Mouse (Mus musculus): ENCODE measurements around the gene Enox1. TPM values are rescaled to one million over a fixed set of nuclear protein-coding genes. Genes with fewer than 3 reads are reported as not detected.
A peak's percentile ranks its signal among the peaks of the same experiment; 100 is the strongest.

Enox1 gene
- total RNA-seq, 2 experiments from 2014 or later: 36.4 to 62.3 TPM

GRCm38 (mm10) chr14:77584426-77584825, 427.9 kb downstream of the Enox1 start:
- intact Hi-C loops (cut with DNase I): loop anchor here (5.0 kb wide), 1 partner anchor 427 kb away; the partner anchor contains the start of gene Enox1
- no peak for DNase-seq (ENCODE audit: low spot score in 2 of 2)

GRCm38 (mm10) chr14:77585031-77585800, 428.7 kb downstream of the Enox1 start:
- DNase-seq (ENCODE audit: low spot score in 2 of 2): no peak
- intact Hi-C loops (cut with DNase I): no loop called here

GRCm38 (mm10) chr14:77586033-77586432, 429.5 kb downstream of the Enox1 start:
- no peak for DNase-seq (ENCODE audit: low spot score in 2 of 2)
- intact Hi-C loops (cut with DNase I): no loop called here

- intact Hi-C loops (cut with DNase I): no loop called here
- no peak for DNase-seq (ENCODE audit: low spot score in 2 of 2)
Observed at GRCm38 (mm10) chr14:77587182-77587581, 430.6 kb downstream of the Enox1 start.

GRCm38 (mm10) chr14:77593136-77593838, 436.7 kb downstream of the Enox1 start:
- intact Hi-C loops (cut with DNase I): no loop called here

GRCm38 (mm10) chr14:77596216-77597175, 439.9 kb downstream of the Enox1 start:
- intact Hi-C loops (cut with DNase I): no loop called here
- DNase-seq (ENCODE audit: low spot score in 2 of 2): no peak

More at GRCm38 (mm10) chr14:77593136-77593838, 436.7 kb downstream of the Enox1 start:
- DNase-seq (ENCODE audit: low spot score in 2 of 2): no peak

- intact Hi-C loops (cut with DNase I): no loop called here
- DNase-seq (ENCODE audit: low spot score in 2 of 2): no peak
Observed at GRCm38 (mm10) chr14:77599016-77599704, 442.6 kb downstream of the Enox1 start.

- intact Hi-C loops (cut with DNase I): no loop called here
- DNase-seq (ENCODE audit: low spot score in 2 of 2): no peak
Observed at GRCm38 (mm10) chr14:77600773-77601172, 444.2 kb downstream of the Enox1 start.

GRCm38 (mm10) chr14:77601446-77601845, 444.9 kb downstream of the Enox1 start:
- no peak for DNase-seq (ENCODE audit: low spot score in 2 of 2)
- intact Hi-C loops (cut with DNase I): no loop called here

- intact Hi-C loops (cut with DNase I): no loop called here
- DNase-seq (ENCODE audit: low spot score in 2 of 2): peak; percentile 46 to 56
Observed at GRCm38 (mm10) chr14:77608182-77608839, 451.7 kb downstream of the Enox1 start.

- intact Hi-C loops (cut with DNase I): no loop called here
- DNase-seq (ENCODE audit: low spot score in 2 of 2): no peak
Observed at GRCm38 (mm10) chr14:77615201-77615600, 458.6 kb downstream of the Enox1 start.

- intact Hi-C loops (cut with DNase I): no loop called here
- no peak for DNase-seq (ENCODE audit: low spot score in 2 of 2)
Observed at GRCm38 (mm10) chr14:77617250-77617649, 460.7 kb downstream of the Enox1 start.

- intact Hi-C loops (cut with DNase I): no loop called here
- no peak for DNase-seq (ENCODE audit: low spot score in 2 of 2)
Observed at GRCm38 (mm10) chr14:77618131-77618805, 461.7 kb downstream of the Enox1 start.

- intact Hi-C loops (cut with DNase I): loop anchor here (5.0 to 10.0 kb wide), 2 partner anchors 44 to 467 kb away; partner anchors contain the start of gene Enox1
- DNase-seq (ENCODE audit: low spot score in 2 of 2): peak in 1 of 2 experiments; percentile 36
Observed at GRCm38 (mm10) chr14:77621473-77622264, 465.1 kb downstream of the Enox1 start.

GRCm38 (mm10) chr14:77626557-77627507, 470.3 kb downstream of the Enox1 start:
- intact Hi-C loops (cut with DNase I): loop anchor here (10.0 kb wide), 1 partner anchor 472 kb away; the partner anchor contains the start of gene Enox1
- no peak for DNase-seq (ENCODE audit: low spot score in 2 of 2)
